Mouse (Mus musculus) natural killer cell, adult 2 months (primary cell): ENCODE data around the gene Cnot9.
"Not testable (repeated sequence)": the region's sequence is repeated elsewhere in the genome, so short reads cannot be mapped to it uniquely, and the experiment has no call there.

Experiments
- DNase-seq, 2 experiments: peaks; one replicate each; pipeline ENCODE4 v3.0.0; 2022; ENCODE audit warnings: low spot score in 2 of 2

Gene Cnot9

DNA sequence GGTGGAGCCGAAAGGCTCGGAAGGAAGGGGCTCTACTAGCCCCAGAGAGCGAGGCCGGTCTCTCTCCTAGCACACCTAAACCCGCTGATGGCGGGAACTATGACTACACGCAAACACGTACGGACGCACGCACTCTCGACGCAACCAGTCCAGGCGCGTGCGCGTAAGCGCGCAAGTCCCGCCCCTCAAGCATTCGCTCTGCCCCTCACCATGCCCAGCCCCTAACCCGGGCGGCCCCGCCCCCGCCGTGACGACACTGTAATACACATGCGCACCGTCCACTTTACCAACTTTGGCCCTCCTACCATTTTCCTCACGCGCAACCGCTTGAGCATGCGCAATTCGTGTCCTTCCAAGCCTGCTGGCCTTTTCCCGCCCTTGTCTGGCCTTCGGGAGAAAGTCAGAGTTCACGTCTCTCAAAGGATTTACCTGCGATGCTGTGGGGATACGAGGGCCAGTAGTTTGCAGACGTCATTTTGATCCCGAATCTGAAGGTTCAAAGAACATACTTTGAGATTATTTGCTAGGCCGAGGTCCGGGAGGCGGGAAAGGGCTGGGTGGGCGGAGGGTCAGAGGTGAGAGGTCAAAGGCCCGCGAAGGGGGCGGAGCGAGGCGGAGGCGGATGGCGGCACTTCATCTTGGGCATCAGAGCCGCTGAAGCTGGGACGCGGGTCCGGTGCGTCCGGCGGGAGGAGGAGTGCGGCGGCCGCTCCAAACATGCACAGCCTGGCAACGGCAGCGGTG lies at the start of gene Cnot9:
TSS of gene Cnot9 (plus strand) at position 338 of the 744 bp plus-strand sequence.
- DNase-seq: peak; percentile 100

DNA sequence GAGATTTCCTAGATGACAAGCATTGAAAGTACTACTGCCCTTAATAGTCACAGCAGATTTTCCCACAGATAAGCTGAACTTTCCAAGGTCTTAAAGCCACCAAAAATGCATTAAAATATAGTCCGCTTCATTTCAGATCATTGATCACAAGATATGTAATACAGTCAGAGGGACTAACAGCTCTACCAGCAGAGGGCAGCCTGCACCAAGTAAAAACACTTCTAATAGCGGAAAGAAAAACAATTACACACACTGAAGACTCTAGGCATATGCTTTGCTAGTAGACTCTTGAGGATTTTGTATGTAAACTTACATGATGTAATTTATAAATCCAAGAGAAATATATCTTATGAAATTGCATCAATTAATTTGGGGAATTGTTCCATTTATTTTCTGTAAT lies 45.6 kb upstream of the Cnot9 start:
- peak; percentile 5 to 14 for DNase-seq

DNA sequence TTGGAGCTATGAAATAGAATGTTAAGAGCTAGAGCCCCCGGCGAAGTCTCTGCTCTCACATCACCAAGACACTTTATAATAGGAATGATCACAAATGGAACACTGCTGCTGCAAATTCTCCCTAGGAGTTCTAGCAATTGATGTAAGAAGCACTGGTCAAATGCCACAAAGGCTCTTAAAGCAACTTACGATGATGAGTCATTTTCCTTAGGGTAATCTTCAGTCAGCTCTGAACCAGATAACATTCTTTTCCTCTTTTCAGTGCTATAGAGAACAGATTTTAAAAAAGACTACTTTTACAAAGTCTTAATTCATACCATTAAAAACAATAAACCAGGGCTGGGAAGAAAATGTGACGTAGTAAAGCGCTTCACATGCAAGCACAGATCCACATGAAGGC lies 20.1 kb upstream of the Cnot9 start:
- DNase-seq: no peak

DNA sequence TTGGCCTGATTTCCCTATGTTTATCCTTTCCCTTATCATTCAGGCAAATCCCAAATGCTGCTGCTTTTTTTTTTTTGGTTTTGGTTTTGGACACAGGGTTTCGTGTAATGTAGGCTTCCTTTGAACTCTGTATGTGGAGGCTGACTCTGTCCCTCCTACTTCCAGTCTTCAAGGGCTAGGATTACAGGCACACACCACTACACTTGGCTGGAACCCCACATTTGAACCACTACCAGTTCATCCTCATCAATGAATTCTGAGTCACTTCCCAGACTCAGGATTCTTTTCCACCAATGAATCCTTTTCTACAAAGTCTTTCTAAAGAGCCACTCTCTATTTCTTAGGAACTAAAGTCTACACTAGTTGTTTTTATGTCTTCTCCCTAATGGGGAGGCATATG lies 4.8 kb upstream of the Cnot9 start:
- no peak for DNase-seq

DNA sequence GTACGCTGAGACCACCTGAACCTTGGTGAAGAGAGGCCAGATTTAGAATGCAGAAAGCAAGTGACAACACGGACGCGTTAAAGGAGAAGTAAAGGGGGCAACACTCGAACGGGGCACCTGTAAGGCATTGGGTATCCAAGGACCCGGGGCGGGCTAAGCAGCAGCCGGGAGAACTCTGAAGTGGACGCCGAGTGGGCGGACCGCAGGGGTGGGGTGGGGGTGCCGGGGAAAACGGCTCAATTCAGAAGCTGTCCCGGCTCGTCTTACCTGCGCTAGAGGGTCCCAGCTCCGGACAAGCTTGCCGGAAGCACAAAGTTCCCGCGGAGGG lies 501 bp upstream of the Cnot9 start:
- no peak for DNase-seq

DNA sequence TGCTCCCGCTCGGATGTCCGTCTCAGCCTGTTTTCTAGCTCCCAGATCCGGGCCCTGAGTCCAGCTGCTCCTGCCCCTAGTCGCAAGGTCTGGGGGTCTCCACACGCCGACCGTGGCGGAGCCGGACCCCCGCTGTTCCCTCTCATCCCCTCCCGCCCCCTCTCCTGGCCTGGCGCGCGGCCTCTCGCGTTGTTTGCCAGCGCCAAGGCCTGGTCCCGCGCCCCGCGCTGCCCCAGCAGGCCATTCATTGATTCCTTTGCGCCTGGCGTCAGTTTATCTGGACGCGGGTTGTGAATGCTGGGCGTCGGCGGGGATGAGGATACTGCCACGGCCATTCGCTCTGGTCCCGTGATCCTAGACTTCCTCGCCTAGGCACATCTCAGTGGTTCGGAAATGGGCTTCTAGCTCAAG lies 618 bp downstream of the Cnot9 start:
- DNase-seq: no peak

DNA sequence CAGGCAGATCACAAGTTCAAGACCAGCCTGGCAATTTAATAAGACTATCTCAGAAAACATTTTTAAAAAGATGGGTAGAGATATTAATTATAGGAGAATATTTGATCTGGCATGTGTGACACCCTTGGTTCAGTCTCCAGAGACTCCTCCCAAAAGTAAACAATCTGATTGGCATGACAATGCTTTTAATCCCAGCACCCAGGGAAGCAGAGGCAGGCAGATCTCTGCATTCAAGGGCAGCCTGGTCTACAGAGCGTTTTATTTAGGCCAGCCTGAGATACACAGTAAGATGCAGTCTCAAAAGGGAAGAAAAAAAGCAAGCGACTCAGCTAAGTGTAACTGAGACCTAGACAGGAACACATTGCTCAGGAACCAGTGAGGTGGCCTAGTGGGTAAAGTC lies 1.9 kb downstream of the Cnot9 start:
- DNase-seq: no peak

DNA sequence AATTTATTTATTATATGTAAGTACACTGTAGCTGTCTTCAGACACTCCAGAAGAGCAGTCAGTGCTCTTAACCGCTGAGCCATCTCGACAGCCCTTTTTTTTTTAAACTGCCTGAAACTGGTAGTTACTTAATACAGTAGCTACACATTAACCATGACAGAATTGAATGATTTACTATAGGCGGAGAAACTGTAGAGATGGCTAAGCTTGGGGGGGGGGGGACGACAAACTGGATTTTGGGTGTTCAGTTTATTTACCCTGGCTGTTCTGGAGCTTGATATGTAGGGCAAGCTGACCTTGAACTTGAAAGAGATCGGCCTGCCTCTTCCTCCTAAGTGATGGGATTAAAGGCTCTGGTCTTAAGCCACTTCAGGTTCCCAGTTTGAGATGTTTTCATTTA lies 5.4 kb downstream of the Cnot9 start:
- DNase-seq: no peak

DNA sequence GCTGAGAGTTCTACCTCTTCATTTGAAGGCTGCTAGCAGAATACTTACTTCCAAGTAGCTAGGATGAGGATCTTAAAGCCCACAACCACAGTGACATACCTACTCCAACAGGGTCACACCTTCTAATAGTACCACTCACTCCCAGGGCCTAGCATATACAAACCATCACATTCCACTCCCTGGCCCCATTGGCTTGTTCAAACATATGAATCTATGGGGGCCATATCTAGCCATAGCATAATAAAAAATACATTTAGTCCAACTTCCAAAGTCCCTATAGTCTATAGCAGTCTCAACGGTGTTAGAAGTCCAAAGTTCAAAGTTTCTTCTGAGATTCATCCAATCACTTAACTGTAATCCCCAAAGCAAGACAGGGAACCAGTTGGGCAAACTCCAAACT lies 7.1 kb downstream of the Cnot9 start:
- not testable (repeated sequence) for DNase-seq

DNA sequence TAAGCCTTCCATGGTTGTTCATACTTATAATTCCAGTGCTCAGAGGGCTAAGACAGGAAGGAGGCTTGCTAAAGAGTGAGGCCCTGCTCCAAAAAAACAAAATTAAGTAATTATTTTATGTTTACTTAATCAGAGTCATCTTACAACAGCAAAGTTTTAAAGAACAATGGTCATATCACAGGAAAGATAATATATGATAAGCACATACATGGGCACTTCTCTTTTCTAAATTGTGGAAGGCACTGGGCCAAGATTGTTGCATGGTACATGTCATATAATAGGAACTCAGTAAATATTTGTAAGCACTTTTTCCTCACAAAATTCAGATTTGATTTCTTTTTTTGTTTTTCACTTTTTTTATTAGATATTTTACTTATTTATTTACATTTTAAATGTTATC lies 14.0 kb downstream of the Cnot9 start:
- no peak for DNase-seq

DNA sequence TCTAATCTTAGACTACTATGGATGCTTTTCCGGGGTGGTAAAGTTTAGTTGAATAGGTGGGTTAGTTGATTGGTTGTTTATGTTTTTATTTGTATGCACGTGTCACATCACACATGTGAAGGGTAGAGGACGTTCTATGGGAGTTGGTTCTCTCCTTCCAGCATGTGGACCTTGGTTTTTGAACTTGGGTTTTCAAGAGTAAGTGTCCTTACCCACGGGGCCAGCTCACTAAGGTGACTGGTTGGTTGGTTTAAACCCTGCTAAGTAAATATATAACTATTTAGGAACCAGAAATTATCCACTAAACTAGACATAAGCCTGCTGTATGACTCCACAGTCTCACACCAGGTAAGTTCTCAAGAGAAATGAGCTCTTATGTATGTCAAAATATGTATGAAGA lies 18.9 kb downstream of the Cnot9 start:
- no peak for DNase-seq

DNA sequence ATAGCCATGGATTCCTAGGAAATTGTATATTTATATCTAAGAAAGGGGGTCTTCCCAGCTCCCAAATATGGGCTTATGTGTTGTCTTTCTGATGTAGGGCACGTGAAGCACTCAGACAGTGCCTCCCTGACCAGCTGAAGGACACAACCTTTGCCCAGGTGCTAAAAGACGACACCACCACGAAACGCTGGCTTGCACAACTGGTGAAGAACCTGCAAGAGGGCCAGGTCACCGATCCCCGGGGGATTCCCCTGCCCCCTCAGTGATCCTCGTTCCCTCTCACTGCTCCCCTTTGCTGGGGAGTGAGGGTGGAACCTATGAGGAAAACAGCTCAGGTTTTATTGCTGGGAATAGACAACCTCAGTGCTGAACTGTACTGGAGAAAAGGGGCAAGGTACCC lies 22.7 kb downstream of the Cnot9 start:
- DNase-seq: no peak

DNA sequence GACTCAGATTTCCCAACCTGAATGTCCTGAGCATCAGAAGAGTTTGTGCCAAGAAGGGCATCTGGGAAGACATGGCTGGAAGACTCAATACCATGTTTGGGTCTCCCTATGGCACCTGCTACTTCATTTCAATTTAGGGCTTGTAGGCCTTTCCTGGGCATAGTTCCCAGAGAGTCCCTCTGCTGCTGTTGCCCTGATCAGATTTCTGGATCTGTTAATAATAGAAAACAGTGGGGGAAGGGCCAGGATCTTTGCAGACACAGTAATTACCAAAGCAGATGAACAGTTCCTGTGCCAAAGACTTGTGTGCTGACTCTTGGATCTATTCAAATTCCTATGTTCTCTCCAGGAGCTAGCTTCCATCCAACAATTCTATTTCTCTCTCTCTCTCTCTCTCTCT lies 32.8 kb downstream of the Cnot9 start:
- DNase-seq: no peak

DNA sequence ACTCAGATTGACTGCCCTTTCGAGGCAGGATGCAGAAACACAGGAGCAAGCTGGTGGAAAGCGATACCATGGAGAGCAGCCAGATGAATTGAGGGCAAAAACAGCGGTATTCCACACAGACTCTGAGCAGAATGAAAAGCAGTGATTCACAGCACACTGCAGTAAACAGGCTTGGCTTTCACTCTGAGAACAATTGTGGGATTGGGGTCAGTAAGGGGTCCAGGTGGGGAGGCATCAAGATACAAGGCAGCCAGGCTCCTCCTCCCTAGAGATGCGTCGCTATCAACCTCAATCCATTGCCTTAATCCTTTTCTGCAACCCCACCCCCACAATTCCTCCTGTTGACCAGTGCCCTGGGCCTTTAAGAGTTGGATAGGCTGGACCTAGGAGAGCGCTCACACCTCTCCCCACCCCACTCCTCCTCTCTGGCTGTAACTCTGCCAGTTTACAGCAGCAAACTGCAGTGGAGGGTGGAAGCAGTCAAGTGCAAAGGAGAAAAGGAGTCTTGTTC lies 36.6 kb downstream of the Cnot9 start, which contains the start of gene Plcd4:
TSS of gene Plcd4 (plus strand) at position 438 of the 511 bp plus-strand sequence.
- no peak for DNase-seq

DNA sequence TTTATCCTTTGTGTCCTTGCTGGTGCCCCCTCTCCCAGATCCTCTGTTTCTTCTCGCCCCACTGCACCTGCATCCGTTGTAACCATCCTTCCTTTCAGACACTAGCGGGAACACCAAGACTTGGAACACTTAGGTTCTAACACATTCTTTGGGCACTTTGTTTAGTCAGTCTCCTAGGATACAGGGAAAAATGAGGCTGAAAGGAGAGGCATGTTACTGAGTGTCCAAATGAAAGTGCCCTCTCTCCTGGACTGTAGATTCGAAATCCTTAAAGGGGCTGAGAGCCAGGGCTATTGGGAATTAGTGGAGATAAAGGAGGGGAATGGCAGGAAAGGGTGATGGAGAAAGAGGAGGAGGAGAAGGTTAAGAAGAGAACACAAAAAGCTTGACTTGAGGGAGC lies 38.3 kb downstream of the Cnot9 start, which contains the start of gene Usp37:
TSS of gene Usp37 (minus strand) at position 101 of the 400 bp plus-strand sequence.
- DNase-seq: no peak

DNA sequence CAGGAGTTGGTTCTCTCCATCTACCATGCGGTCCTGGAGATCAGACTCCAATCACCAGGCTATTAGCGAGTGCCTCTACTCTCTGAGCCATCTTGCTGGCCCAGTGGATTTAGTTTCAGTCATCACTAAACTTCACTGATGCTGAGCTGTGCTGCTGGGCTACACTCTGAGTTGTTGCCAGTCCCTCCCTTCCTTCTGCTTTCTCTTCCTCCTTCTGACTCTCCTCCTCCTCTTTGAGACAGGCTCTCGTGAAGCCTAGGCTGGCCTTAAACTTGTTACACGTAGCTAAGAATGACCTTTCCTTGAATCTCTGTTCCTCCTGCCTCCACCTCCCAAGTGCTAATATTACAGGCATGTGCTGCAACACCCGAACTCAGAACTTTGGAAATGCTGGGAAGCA lies 53.2 kb downstream of the Cnot9 start:
- no peak for DNase-seq

DNA sequence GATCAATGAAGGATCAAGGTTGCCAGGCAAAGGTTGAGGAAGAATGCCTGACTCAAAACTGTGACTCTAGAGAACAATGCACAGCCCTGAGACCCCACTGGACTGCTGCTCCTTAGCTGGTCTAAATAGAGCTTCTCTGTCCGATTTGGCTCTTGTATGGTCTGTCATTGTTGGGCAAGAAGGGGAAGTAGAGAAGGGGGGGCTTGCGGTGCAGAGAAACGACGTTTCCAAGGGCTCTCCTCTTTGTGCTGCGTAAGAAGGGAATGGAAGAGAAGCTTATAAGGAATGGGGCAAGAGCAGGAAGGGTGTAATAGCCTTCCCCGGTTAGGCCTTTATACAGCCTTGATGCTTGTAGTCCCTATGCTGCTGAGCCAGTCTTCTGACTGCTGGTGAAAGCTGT lies 60.0 kb downstream of the Cnot9 start:
- no peak for DNase-seq

DNA sequence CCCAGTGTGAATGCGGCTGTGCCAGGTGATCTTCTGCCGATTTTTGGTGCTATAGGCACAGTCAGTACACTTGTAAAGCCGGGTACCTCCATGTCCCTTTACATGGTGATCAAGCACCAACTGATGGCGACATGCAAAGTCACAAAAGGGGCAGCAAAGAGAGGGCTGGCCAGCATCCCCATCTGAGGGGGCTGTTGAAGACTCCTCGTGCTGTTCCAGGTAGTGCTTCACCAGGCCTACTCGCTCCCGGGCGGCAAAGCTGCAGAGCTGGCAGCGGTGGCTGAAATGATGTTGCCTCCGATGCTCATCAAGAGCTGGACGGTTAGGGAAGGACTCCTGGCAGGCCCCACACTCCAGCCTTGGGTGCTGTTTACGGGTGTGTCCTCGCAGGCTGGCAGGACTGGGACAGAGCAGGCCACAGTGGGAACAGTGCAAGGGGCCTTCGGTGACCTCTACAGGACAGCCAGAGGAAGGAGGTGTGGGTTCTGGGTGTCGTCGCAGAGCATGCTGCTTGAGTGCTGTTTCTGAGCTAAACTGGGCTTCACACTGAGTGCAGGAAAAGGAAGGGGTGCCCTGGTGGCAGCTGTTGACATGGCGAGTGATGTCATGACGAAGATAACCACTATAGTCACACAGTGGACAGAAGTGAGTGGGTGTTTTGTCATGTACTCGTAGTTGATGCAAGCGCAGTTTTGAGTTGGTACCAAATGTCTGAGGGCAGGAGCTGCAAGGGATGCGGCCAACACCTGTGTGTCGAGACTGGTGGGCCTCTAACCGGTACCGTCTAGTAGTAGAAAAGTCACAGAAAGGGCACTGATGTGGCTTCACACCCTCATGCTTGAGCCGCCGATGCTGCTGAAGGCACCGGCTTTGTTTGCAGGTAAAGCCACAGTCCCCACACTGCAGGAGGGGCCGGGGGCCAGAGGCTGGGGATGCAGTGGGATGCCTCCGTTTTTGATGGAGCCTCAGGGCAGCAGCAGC lies 64.2 kb downstream of the Cnot9 start:
- peak; percentile 23 to 26 for DNase-seq
